Mouse (Mus musculus) embryonic stem cell, embryonic (primary cell): ENCODE data around the gene Hrc.

ENCODE experiments used
- CTCF ChIA-PET, 4 experiments: fragments of 300-600 bp in 2 of 4; fragments of 350-600 bp in 2 of 4; sonication (Branson Sonifier 250); formaldehyde crosslinking; loops; one replicate each; lab custom pipeline; 2022; ENCODE audit warnings: inconsistent platforms in 2 of 4; lab: Charles Lee
- POLR2A ChIA-PET, 4 experiments: fragments of 300-600 bp in 2 of 4; fragments of 350-600 bp in 2 of 4; sonication (Branson Sonifier 250); formaldehyde crosslinking; loops; one replicate each; lab custom pipeline; 2022; ENCODE audit warnings: antibody characterized with exemption in 4 of 4, inconsistent platforms in 1 of 4; lab: Charles Lee

Gene Hrc

GRCm38 (mm10) chr7:45365742-45366651, 30.9 kb downstream of the Hrc start:
- ChIA-PET CTCF (interaction anchor here (0.5 to 6.9 kb wide), 22 partner anchors 11 to 435 kb away, joined by 3 to 79 read pairs (median 5); partner anchors contain the start of genes Gys1 (in 1 of the 4) and Kcna7 (in 1 of the 4)), POLR2A (interaction anchor here (0.5 to 51.5 kb wide), 83 partner anchors 10 to 414 kb away, joined by 3 to 1478 read pairs (median 5); partner anchors contain the start of genes Ftl1 (in 3 of the 4), Snrnp70 (in 3 of the 4), Kcna7 (in 2 of the 4) and Plekha4 (in 2 of the 4))

- POLR2A ChIA-PET = interaction anchor here (0.5 to 51.5 kb wide), 92 partner anchors 6 to 1153 kb away, joined by 3 to 1478 read pairs (median 4); partner anchors contain the start of genes Ftl1 (in 3 of the 4), Snrnp70 (in 3 of the 4), Aldh16a1 (in 2 of the 4) and Fam83e (in 2 of the 4)
- CTCF ChIA-PET = interaction anchor here (0.5 to 6.9 kb wide), 26 partner anchors 11 to 653 kb away, joined by 3 to 79 read pairs (median 4); partner anchors contain the start of genes Gys1 (in 1 of the 4), Kcna7 (in 1 of the 4), Ntf5 (in 1 of the 4) and Nucb1 (in 1 of the 4)
Observed at GRCm38 (mm10) chr7:45366652-45367019, 31.5 kb downstream of the Hrc start, which contains the start of gene Ppfia3. Gene Ppfia3, minus strand, starts transcription at chr7:45367019.

GRCm38 (mm10) chr7:45367020-45367880, 32.2 kb downstream of the Hrc start:
- ChIA-PET POLR2A (interaction anchor here (0.6 to 51.5 kb wide), 105 partner anchors 7 to 1153 kb away, joined by 3 to 1478 read pairs (median 4); partner anchors contain the start of genes Snrnp70 (in 4 of the 4), Ftl1 (in 3 of the 4), Aldh16a1 (in 2 of the 4) and Fam83e (in 2 of the 4)), CTCF (interaction anchor here in 3 of 4 experiments (0.5 to 6.9 kb wide), 36 partner anchors 12 to 653 kb away, joined by 3 to 79 read pairs (median 4); partner anchors contain the start of genes Aldh16a1 (in 1 of the 3), Gys1 (in 1 of the 3), Kcna7 (in 1 of the 3) and Ntf5 (in 1 of the 3))

DNA sequence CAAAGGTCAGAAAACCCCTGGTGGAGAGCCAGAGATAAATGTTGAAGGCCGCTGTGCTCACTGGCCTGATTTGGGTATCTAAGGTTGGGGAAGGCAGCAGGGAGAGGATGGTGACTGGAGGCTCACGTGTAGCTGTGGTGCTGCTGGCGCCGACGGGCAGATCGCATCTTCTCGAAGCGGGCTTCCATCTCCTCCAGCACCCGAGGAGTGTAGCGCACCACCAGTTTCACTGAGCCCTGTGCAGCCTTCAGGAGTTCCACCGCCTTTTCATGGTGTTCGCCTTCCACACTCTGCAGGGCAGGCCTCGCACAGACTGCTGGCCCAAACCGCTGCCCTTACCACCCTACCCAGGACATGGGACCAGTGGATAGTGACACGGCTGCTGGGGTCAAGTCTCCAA, 33.1 kb downstream of the Hrc start:
- CTCF ChIA-PET = interaction anchor here in 2 of 4 experiments (0.6 to 6.9 kb wide), 11 partner anchors 15 to 300 kb away, joined by 3 to 79 read pairs (median 5); partner anchors contain the start of gene Snrnp70 (in 1 of the 2)
- POLR2A ChIA-PET = interaction anchor here (0.5 to 51.5 kb wide), 42 partner anchors 8 to 353 kb away, joined by 3 to 1478 read pairs (median 6); partner anchors contain the start of genes Snrnp70 (in 3 of the 4), Gys1 (in 2 of the 4), Slc6a21 (in 2 of the 4) and Aldh16a1 (in 1 of the 4)

GRCm38 (mm10) chr7:45369022-45369745, 34.1 kb downstream of the Hrc start:
- ChIA-PET POLR2A (interaction anchor here in 3 of 4 experiments (0.6 to 51.5 kb wide), 20 partner anchors 8 to 239 kb away, joined by 3 to 1478 read pairs (median 5); partner anchors contain the start of genes Snrnp70 (in 2 of the 3), Hrc (in 1 of the 3) and Kcna7 (in 1 of the 3)), CTCF (interaction anchor here in 1 of 4 experiments (0.7 to 6.9 kb wide), 4 partner anchors 9 to 70 kb away, joined by 3 to 79 read pairs (median 3); no protein-coding TSS in a partner anchor)

DNA sequence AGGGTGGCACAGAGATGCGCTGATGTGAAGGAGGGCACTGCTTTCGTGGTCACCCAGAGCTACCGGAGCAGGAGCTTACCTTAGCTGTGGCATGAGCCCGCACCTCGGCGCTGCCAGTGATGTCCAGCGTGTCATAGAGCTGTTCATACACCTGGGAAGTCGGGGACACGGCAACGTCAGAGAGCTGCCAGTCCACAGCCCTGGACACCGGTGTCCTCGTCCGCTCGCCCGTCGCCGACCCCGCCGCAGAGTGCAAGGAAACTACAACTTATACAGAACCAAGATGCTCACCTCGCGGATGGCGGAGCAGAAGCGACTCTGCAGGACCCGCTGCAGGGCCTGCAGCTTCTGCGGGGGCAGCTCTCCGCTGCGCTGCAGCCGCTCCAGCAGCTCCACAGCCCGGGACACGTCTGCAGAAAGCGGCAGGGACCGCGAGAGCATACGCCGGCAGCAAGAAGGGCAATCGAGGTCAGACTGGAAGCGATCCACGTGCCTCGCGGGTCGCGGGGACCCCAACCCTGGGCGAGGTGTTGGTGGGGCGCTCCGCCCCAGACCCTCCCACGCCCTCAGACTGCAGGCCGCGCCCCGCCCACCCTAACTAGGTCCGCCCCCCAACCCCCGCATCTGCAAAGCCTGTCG, 34.9 kb downstream of the Hrc start:
- ChIA-PET CTCF (interaction anchor here in 2 of 4 experiments (0.7 to 6.9 kb wide), 4 partner anchors 9 to 34 kb away, joined by 3 to 79 read pairs (median 3); no protein-coding TSS in a partner anchor), POLR2A (interaction anchor here in 3 of 4 experiments (0.6 to 51.5 kb wide), 15 partner anchors 8 to 240 kb away, joined by 3 to 1478 read pairs (median 3); partner anchors contain the start of genes Snrnp70 (in 2 of the 3), Hrc (in 1 of the 3) and Kcna7 (in 1 of the 3))

- CTCF ChIA-PET = interaction anchor here in 2 of 4 experiments (0.9 to 6.9 kb wide), 3 partner anchors 28 to 33 kb away, joined by 3 to 79 read pairs (median 3); no protein-coding TSS in a partner anchor
Observed at GRCm38 (mm10) chr7:45370475-45371311, 35.6 kb downstream of the Hrc start, which contains the start of gene Lin7b. Gene Lin7b, minus strand, starts transcription at chr7:45370583.

GRCm38 (mm10) chr7:45372371-45372770, 37.3 kb downstream of the Hrc start:
- CTCF ChIA-PET = interaction anchor here in 2 of 4 experiments (0.6 to 1.2 kb wide), 6 partner anchors 7 to 424 kb away, joined by 3 to 17 read pairs (median 3); no protein-coding TSS in a partner anchor

More at GRCm38 (mm10) chr7:45370475-45371311, 35.6 kb downstream of the Hrc start, which contains the start of gene Lin7b:
- POLR2A ChIA-PET = interaction anchor here in 3 of 4 experiments (0.6 to 51.5 kb wide), 11 partner anchors 9 to 324 kb away, joined by 3 to 1478 read pairs (median 3); partner anchors contain the start of genes Snrnp70 (in 2 of the 3) and Kcna7 (in 1 of the 3)

GRCm38 (mm10) chr7:45374620-45375019, 39.5 kb downstream of the Hrc start:
- CTCF ChIA-PET = interaction anchor here in 1 of 4 experiments (0.6 kb wide), 1 partner anchor 267 kb away, joined by 14 read pairs; no protein-coding TSS in a partner anchor

More at GRCm38 (mm10) chr7:45372371-45372770, 37.3 kb downstream of the Hrc start:
- POLR2A ChIA-PET = interaction anchor here in 3 of 4 experiments (0.6 to 51.5 kb wide), 19 partner anchors 0 to 318 kb away, joined by 3 to 1478 read pairs (median 4); partner anchors contain the start of genes Snrnp70 (in 2 of the 3), Kcna7 (in 1 of the 3), Lhb (in 1 of the 3) and Lin7b (in 1 of the 3)

DNA sequence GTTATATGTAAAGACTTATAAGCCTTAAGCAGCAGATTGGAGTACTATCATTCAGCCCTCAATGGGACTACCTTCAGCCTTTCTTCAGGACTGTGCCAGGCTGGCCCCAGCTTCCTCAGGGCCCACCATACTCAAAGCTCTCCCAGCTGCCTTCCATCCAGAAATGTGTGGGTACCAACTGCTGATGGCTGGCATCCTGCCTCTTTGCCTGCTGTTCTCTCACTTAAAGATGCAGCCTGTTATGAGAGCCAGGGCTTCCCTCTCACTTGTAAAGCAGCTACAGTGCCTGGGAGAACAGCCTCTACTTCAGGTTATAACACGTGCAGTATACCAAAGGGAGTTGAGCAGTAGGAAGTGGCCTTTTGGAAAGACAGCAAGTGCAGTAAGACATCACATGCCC, 41.0 kb downstream of the Hrc start:
- ChIA-PET CTCF (interaction anchor here in 3 of 4 experiments (0.6 to 2.3 kb wide), 4 partner anchors 10 to 211 kb away, joined by 3 to 10 read pairs (median 4); partner anchors contain the start of gene Kcna7 (in 1 of the 3)), POLR2A (interaction anchor here (0.7 to 51.5 kb wide), 20 partner anchors 4 to 347 kb away, joined by 3 to 1478 read pairs (median 5); partner anchors contain the start of genes Ppfia3 (in 3 of the 4), Snrnp70 (in 2 of the 4), Ftl1 (in 1 of the 4) and Gys1 (in 1 of the 4))

More at GRCm38 (mm10) chr7:45374620-45375019, 39.5 kb downstream of the Hrc start:
- POLR2A ChIA-PET = interaction anchor here (0.6 to 51.5 kb wide), 9 partner anchors 3 to 254 kb away, joined by 3 to 1478 read pairs (median 6); partner anchors contain the start of genes Kcna7 (in 1 of the 4), Lin7b (in 1 of the 4), Ppfia3 (in 1 of the 4) and Snrnp70 (in 1 of the 4)

DNA sequence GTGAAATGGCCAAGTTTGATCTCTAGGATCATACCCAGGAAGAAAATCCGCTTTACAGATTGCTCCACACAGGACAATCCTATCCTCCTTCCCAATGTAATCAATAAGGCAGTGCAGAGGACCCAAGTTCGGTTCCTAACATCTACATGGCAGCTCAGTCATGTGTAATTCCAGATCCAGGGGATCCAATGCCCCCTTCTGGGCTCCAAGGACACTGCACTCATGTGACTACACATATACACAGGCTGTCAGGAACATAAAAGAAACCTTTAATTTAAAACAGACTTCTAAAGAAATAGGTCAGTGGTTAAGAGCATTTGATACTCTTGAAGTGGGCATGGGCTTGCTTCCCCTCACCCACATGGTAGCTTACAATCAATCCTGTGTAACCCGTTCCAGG, 51.0 kb downstream of the Hrc start:
- ChIA-PET CTCF (interaction anchor here in 3 of 4 experiments (0.6 to 1.8 kb wide), 9 partner anchors 9 to 242 kb away, joined by 3 to 5 read pairs (median 4); partner anchors contain the start of genes Kcna7 (in 1 of the 3), Slc6a21 (in 1 of the 3) and Snrnp70 (in 1 of the 3)), POLR2A (interaction anchor here in 3 of 4 experiments (0.7 to 51.5 kb wide), 12 partner anchors 5 to 173 kb away, joined by 3 to 1478 read pairs (median 4); partner anchors contain the start of genes Kcna7 (in 2 of the 3), Ppfia3 (in 2 of the 3), Snrnp70 (in 2 of the 3) and Gys1 (in 1 of the 3))
